Mouse (Mus musculus) heart, postnatal 25 days (tissue): Measurements from ENCODE around the gene Irf1. TPM values are rescaled to one million over a fixed set of nuclear protein-coding genes. Genes with fewer than 3 reads are reported as not detected.

Experiments
- DNase-seq: peaks from one replicate; pipeline ENCODE4 v3.0.0; 2022; ENCODE audit warnings: low spot score
- intact Hi-C: fragments of 180-260 bp; cut with DNase I; formaldehyde crosslinking; loops from one replicate; pipeline ENCODE4 v1.15.1; 2025
- total RNA-seq, 2 experiments: library from RNA; stranded (reverse); gene quantifications; 2 replicates each; pipeline ENCODE4 v1.2.3; 2021

Irf1 gene
- total RNA-seq, 2 experiments from 2014 or later = 13.7 to 21.1 TPM

DNA sequence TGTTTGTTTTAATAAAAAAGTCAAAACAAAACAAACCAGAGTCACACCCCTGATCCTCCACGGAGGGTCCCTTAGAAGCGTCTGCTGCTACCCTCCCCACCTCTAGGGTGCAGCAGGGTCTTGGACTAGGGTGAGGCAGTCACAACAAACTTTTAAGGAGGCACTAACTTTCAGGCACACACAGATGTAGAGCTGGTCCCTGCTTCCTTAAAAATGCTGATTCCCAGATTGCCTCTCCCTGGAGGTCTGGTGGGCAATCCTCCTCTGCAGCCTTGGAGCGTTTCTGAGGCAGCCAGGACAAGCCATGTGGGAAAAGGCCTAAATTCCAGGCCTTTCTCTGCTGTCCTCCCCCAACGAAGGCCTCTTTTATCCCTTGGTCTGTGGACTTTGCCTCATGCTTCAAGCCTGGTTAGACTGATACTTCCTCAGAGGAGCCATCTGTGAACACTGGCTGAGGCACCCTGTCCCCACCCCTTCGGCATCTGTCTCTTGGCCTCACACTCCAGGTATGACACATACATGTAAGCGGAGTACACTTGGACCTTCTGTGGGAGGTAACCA, 10.9 kb upstream of the Irf1 start:
- no peak for DNase-seq
- intact Hi-C loops = loop anchor here (1.0 kb wide), 1 partner anchor 90 kb away; no protein-coding TSS in a partner anchor

DNA sequence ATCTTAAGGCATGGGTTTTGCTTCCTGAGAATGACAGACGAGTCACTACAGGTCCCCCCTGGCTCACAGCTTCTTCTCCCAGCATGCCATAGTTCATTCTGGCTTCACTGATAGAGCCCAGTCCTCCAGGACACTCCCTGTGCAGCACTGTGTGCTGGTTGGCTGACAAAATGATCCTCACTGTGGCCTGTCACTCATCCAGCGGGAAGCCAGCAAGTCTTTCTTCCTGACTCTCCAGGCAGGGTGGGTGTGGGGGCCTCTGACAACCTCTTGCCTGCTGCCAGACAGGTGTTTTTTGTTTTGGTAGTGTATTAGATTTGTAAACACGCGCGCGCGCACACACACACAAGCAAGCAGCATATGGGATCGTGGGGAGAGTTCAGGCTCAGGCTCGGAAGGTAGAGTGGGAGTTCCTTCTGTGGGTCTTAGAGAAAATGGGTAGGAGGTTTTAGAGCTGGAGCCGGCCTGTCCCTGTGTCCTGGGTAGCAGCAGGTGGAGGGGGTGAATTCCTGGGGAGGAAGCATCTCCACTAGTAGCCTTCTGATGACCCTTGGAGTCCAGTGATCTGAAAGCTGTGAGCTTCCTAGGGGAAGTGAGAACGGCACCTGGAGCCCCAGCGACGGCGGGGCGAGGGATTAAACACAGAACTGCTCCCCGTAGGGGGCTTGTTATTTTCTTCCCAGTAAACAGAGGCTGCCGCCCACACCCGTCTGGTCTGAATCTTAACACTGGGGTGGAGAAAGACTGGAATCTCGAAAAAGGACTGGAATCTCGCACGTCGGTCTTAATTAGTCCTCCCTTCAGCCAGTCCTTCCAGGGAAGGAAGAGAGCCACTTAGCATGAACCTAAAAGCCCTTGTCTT, 10.0 kb upstream of the Irf1 start:
- no peak for DNase-seq
- intact Hi-C loops = loop anchor here (5.0 kb wide), 1 partner anchor 58 kb away; no protein-coding TSS in a partner anchor

DNA sequence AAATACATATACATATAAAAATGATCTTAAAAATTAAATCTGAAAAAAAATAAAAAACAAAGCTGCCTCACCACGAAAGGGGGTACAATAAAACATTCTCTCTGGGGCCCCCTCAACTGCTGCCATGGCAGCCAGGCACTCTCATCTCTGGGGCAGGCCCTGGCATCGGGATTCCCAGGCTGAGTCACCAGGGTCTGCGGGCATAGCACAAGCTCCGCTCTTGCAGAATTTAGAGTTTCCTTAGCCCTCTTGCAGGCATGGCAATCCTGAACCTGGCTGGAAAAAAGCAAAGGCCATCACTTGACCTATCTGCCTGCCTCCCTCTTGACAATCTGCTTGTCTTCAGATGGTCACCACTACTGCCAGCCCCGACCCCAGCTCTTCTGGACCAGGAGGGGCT, 8.5 kb upstream of the Irf1 start:
- no peak for DNase-seq
- intact Hi-C loops = loop anchor here (5.0 kb wide), 1 partner anchor 56 kb away; no protein-coding TSS in a partner anchor

DNA sequence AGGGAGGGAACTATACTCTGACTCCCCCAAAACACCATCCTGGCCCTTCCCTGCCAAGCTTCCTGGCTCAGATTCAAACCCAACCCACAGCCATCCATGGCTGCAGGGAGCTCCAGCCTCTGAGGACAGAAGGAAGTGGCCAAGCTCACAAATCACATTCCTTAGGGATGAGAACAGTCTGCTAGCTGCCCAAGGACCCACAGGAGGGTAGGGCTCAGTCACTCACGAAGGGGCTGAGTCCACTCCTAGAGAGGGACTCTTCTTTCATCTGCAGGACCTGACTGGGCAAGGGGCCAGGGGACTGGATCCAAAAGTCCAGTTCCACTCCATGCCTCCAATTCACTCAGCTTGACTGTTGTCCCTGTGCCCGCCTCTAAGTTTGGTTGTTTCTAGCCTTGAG, 8.0 kb upstream of the Irf1 start:
- peak; percentile 70 for DNase-seq
- intact Hi-C loops = loop anchor here (2.0 to 5.0 kb wide), 2 partner anchors 27 to 55 kb away; no protein-coding TSS in a partner anchor

DNA sequence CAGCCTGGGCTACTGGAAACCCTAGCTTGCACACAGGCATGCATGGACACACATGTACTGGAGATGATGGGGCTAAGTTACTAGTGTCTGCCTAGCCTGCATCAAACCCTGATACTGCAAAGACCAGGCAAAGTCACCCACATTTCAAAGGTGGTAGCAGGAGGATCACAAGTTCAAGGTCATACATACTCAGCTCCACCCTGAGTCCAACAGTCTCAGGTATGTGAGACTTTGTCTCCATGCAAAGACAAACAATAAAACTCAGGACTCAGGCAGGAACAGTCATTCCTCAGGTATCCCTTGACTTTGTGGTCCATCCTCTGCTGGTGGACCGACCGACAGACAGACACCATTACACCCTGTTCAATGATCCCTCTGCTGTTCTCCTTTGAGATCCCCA, 7.4 kb upstream of the Irf1 start:
- intact Hi-C loops = loop anchor here (2.0 to 5.0 kb wide), 2 partner anchors 26 to 55 kb away; no protein-coding TSS in a partner anchor

DNA sequence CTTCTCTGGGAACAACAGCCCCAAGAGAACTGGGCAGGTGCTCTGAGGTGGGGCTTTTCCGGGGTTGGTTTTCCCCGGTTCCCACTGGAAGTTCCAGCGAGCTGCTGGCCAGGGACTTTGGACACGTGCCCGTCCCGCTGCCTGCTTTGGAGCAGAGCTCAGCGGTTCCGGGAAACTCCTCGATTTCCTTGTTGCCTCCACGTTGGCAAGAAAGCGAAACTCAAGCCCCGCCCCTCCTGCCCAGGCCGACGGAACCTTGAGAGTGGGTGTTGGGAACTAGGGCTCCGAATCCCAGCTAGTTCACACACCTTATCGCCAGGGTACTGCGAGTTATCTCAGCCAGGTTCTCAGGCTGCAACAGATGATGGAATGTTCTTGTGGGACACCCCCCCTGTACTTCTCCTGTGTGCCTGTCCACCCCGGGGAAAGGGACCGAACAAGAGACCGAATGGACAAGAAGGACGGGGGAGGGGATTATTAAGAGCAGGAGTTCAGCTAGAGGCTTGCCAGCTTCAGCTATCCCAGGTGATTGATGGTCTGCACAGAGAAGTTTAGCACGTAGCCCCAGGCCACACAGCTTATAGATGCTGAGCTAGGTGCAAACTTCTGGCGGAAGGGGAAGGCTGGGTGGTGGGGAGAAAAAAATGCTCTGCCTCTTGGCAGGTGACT, 6.9 kb upstream of the Irf1 start:
- peak; percentile 83 for DNase-seq
- intact Hi-C loops = loop anchor here (2.0 to 5.0 kb wide), 2 partner anchors 26 to 54 kb away; no protein-coding TSS in a partner anchor

More for the DNA sequence above, 7.4 kb upstream of the Irf1 start:
- DNase-seq = no peak

DNA sequence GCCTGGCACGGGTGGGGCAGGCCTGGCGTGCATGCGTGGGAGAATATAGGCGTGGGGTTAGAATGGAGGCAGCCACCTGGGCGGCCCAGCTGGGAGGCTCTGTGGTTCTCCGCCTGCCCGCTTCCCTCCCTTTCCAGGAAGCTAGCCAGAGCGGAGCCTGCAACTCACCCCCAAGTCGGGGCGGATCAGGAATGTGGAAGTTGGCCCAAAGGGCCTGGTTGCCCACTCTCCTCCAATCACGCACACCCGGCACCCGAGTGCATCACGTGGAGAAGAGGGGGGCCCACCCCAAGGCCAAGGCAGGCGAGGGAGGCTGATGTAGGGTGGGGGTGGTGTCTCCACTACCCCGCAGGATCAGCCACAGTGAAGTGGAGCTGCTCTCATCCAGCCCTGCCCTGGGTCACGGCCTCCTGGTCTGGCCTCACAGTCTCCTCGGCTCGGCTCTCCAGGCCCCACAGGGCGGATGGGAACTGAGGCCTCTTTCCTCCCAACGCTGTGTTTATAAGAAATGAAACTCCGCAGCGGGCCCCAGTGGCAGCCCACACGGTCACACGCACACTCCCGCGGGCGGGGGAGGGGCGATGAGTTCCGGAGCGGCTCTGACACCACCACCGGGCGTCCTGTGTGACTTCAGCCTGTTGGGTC, 6.2 kb upstream of the Irf1 start:
- intact Hi-C loops = loop anchor here (2.0 to 5.0 kb wide), 2 partner anchors 25 to 54 kb away; no protein-coding TSS in a partner anchor
- peak; percentile 91 for DNase-seq

DNA sequence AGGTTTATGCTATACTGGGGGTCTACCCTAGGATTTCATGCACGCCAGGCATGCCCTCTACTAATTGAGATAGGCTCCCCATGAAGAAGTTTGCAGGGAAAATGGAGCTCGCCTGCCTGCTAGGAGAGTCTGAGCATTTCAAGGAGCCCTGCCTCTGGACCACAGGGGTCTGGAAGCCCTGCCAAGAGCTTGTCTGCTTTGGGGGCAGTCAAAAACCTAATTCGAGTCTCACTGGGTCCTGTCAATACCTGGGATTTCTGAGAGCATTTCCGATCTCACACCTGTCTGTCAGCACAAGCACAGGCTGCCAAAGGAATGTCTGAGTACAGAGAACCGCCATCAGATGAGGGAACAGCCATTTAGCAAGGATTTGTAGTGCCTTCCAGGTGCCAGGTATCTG, 5.2 kb upstream of the Irf1 start:
- DNase-seq = no peak
- intact Hi-C loops = loop anchor here (5.0 kb wide), 1 partner anchor 53 kb away; no protein-coding TSS in a partner anchor

DNA sequence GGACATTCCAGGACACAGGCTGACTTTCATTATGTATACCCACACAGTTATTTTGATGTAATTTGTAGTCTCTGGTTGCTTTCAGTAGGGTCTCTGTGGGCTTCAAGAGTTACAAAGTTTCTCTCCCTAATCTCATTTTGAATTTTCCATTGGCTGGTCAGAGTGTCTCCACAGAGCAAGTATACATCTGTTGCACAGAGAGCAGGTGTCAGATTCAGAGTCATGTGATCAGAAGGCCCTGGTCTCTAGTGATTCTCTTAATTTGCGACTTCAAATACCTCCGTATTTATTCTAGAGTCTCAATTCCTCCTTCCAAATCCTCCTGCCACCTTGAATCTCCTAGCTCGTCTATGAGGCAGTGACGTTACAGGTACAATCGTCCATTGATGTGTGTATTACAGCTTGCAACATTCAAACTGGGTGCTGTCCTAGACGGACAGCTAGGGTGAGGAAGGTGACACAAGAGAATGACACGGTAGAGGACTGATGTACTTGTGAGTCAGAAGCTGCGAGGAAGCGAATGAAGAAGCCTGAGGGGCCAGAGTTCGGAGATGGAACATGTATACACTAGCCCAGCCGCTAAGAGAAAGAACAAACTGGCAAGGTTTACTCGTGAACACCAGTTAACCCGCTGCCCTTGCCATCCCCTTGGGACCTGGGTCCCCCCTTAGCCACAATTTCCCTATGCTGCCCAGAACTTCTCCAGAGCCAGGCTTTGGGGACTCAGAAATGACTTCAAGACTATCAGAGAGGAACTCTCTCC, 1.2 kb upstream of the Irf1 start:
- no peak for DNase-seq
- intact Hi-C loops = no loop called here

DNA sequence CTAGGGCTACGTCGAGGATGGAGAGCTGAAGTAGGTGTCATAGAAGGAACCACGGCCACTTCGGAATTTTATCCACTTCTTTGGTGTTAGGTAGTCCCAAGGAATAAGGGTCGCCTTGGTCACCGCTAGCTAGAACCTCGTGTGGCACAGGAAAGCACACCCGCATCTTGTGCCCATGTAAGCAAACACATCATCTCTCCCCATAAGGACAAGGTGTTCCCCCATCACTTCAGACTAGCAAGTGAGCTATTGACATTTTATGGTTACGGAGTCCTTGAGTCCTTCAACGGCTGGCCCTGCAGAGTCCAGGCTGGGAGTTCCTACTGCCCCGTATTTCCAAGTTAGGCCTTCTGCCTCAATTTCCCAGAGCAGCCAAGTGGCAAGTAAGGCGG, 633 bp upstream of the Irf1 start:
- no peak for DNase-seq
- intact Hi-C loops = no loop called here

DNA sequence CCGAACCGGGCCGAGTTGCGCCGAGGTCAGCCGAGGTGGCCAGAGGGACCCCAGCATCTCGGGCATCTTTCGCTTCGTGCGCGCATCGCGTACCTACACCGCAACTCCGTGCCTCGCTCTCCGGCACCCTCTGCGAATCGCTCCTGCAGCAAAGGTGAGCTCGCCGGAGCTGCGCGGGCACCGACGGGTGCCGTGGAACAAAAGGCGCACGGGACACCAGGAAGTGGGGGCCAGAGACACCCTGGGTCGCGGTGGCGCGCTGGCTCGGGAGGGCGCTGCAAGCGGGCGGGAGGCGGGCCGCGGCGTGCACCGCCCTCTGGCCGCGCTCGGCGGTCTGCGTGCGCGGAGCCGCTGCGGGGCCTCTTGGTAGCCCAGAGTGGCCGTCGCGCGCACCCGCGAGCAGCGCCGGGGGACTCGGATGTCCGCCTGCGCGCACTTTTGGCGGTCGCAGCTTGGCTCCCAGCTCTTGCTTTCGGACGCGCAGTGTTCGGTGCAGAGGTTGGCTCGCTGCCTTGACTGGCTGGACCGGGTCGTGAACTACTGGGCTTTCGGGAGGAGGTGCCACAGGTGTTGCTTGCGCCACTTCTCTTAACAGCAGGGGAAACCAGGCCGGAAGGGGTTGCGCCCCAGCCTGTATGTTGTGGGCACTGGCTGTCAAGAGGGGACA, 444 bp downstream of the Irf1 start:
- DNase-seq = peak; percentile 77
- intact Hi-C loops = loop anchor here (2.0 to 5.0 kb wide), 2 partner anchors 15 to 42 kb away; no protein-coding TSS in a partner anchor

DNA sequence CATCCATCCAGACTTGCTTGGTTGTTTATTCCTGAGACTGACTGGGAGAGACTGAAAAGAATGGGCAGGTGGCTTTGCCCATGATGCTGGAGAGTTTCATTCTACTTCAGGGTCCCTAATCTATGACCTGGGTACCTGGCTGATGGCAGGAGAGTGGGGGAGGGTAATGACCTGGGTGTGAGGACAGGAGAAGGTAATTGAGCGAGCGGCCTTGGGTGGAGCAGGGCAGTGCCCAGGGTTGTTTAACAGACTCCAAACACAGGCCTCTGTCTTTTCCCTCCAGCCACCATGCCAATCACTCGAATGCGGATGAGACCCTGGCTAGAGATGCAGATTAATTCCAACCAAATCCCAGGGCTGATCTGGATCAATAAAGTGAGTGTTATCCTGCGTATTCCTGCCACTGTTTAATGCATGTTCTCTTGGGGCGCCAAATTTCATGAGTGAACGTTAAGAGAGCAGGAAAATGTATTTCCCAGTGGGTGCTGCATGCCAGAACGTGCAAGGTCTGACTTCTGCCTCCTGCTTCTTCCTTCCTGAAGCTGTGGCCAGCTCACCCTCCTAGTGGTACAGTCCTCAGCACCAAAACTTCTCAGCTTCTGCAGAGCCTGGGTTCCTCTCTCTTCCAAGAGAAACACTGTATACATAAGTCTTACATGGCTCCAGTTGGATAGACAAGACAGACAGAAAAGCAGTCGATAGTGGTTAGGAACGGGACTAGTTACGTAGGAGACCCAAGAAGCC, 1.4 kb downstream of the Irf1 start:
- DNase-seq = no peak
- intact Hi-C loops = loop anchor here (2.0 to 5.0 kb wide), 2 partner anchors 14 to 41 kb away; no protein-coding TSS in a partner anchor

DNA sequence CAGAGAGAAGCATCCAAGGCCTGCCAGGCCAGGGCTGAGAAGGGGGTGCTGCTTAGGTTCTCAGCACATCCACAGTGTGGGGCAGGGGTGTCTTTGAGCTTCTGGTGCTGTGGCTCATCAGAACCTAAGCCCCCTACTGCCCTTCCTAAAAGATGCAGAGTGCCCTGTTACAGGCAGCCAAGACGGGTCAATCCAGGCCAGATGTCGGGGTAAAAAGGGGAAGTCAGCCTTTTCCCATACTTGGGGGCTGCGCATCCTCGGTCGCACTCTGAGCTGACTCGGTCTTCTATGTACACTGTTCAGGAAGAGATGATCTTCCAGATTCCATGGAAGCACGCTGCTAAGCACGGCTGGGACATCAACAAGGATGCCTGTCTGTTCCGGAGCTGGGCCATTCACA, 2.7 kb downstream of the Irf1 start:
- intact Hi-C loops = loop anchor here (5.0 kb wide), 1 partner anchor 40 kb away; no protein-coding TSS in a partner anchor
- DNase-seq = no peak

DNA sequence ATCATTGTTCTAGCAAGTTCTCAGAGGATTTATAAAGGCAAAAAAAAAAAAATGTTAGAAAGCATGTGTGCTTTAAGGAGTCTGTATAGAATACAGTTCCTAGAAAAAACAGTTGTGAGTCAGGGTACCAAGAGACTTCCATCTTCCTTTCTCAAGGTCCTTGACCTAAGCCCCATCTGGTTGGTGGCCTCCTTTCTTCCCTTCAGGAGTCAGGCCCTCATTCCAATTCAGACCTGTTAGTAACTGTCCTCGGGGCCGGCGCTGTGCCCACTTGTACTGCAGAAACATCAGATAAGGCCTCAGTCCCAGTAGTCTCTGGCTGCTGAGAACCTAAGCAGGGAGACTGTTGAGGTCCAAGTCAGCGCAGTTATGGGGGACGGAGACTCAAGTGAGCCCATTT, 3.3 kb downstream of the Irf1 start, which contains the start of gene Gm17334:
TSS of gene Gm17334 (minus strand) at position 101 of the 400 bp plus-strand sequence.
- intact Hi-C loops = loop anchor here (5.0 kb wide), 1 partner anchor 39 kb away; no protein-coding TSS in a partner anchor
- DNase-seq = no peak

DNA sequence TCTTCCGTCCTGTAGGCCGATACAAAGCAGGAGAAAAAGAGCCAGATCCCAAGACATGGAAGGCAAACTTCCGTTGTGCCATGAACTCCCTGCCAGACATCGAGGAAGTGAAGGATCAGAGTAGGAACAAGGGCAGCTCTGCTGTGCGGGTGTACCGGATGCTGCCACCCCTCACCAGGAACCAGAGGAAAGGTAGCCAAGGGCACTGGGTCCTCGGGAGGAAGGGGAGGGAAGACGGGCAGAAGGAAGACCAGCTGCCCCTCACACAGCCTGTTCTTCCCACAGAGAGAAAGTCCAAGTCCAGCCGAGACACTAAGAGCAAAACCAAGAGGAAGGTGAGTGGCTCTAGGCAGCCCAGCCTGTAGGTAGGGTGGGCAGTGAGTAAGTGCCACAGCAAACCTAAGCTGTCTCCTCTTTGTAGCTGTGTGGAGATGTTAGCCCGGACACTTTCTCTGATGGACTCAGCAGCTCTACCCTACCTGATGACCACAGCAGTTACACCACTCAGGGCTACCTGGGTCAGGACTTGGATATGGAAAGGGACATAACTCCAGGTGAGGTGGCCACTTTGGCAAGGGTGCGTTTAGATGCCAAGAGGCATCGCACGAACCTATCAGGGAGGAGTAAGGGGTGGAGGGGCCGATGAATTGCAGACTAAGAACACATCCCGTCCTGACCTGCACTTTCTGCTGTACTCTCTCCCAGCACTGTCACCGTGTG, 4.0 kb downstream of the Irf1 start:
- no peak for DNase-seq
- intact Hi-C loops = loop anchor here (5.0 kb wide), 1 partner anchor 38 kb away; no protein-coding TSS in a partner anchor

DNA sequence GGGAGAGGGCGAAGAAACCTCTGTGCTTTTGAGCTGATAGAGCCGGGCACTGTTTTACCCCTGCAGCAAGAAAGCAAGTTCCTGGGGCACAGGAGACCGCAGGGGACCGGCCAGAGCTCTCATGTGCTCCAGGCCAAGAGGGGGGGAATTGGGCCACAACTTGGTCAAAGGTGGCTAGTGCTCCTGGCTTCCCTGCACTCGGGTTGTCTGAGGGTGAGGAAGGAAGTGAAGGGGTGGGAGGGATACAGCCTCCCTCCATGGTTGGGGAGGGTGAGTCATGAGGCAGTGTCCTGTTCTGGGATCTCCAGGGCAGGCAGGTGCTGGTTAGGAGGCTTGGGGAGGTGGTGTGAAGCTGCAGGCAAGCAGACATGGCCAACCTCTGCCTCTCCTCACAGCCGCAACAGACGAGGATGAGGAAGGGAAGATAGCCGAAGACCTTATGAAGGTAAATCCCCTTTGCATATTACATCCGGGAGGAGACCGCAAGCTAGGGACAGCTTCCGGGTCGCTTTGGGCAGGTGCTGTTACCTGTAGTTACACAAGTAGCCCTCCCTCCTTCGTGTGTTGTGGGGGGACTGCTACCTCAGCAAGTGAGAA, 4.9 kb downstream of the Irf1 start:
- no peak for DNase-seq
- intact Hi-C loops = loop anchor here (5.0 kb wide), 1 partner anchor 38 kb away; no protein-coding TSS in a partner anchor
